Mouse (Mus musculus): ENCODE results near the gene 3110082I17Rik.
A peak's percentile ranks its signal among the peaks of the same experiment; 100 is the strongest.

Gene 3110082I17Rik

DNA sequence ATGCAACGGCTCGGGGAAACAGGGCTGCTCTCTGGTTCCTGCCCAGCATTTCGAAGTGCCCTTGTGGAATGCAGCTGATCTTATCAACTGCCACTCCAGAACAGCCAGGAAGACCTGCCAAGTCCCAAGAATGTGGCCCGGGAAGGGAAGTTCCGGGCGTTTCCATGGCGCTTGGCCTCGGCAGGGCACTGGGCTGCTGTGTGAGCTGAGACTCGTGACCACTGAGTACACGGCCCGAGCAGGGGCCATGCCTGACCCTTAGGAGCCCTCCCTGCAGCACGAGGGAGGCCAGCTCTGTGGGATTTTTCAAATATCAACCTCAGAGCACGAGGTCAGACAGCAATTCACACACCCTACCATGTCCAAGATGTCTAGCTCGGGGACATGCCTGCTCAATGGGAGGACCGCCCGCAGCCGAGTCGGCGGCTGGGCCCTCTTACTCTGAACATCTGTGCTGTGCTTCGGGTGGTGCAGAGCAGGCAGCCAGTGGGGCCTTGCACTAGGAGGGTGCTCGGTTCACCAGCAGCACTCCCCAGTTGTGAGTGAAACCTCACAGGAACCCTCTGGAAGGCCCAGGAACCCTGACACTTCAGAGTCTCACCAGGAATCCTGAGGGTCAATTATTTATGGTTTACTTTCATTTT is 81.2 kb downstream of the 3110082I17Rik start:
- DNase-seq (ENCODE audit: low read depth): peak; percentile 89

DNA sequence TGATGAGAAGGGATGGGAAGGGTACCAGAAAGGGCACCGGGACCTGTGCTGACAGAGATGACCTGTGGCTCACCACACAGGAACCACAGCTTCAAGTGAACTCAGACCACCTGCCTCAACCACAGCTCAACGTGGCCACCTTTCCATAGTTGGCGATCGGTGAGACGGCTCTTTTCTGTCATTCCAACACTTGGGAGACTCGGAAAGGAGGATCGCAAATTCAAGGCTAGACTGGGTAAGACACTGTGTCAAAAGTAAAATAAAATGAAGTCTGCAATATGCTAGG is 82.1 kb downstream of the 3110082I17Rik start:
- DNase-seq (ENCODE audit: low read depth): no peak

DNA sequence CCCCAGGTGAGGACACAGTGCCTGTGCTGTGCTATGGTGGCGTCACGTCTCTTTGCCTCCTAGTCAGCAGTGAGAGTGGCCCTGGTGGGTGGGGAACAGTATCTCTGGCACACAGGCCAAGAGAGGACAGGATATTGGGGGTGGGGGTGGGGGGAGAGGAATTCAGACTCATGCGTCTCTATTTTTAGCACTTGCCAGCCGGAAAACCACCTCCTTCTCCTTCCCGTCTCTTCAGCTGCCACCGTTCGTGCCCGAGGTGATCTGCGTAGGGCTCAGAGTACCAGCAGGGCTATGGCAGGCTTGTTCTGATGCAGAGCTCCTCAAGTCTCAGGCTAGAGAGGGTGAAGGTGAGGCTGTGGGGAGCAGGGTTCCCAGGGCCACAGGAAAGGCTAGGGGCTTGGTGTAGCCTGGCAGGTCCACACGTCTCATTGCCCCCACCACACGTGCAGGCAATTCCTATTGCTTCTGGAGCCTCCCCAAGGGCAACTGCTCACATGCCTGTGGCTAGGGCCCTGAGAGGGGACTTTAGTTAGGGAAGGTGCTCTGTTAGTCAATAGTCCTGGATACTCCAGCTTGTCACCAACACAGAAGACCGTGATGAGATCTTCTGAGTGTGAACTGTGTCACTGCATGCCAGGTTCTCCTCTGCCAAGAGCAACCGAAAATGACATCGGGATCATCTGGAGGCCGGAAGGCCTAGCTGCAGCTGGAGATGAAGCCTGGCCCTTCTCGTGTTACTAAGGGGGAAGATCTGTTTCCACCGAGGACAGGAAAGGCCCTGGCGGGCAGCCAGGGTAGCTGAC is 82.7 kb downstream of the 3110082I17Rik start, which contains the start of gene Gpr146:
Gpr146 (plus strand) TSS at position 230 of the 803 bp plus-strand sequence.
- DNase-seq (ENCODE audit: low read depth): no peak

DNA sequence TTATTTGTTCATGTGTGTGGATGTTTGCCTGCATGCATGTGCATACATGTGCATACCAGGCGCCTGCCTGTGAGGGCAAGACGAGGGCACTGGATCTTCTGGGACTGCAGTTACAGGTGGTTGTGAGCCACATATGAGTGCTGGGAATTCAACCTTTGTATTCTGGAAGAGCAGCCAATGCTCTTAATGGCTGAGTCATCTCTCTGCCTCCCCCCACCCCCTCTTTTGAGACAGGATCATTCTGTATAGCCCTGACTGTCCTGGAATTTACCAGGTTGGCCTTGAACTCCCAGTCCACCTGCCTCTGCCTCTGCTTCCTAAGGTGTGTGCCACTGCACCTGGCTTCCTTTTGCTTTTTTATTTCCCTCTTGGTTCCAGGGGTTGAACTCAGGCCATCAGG is 85.5 kb downstream of the 3110082I17Rik start:
- no peak for DNase-seq (ENCODE audit: low read depth)

DNA sequence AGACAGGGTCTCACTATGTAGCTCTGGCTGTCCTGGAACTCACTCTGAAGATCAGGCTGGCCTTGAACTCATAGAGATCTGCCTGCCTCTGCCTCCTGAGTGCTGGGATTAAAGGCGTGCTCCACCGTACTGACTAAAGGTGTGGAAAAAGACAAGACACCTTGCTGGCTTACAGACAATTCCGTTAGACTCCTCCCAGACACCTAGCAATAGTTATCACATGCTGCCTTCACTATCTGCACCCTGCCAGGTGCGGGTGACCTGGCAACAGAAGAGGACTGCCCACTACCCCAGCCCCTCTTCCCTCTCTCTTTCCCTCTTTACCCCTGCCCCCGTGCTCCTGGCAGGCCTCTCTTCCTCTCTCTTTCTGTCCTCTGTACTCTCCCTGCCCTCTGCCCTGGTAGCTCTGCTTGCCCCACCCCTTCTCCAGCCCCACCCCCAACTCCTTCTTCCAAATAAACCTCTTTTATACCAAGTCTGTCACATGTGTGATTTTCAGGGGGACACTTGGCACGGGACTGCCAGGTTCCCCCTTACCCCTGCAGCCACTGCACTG is 86.4 kb downstream of the 3110082I17Rik start:
- DNase-seq (ENCODE audit: low read depth): no peak

DNA sequence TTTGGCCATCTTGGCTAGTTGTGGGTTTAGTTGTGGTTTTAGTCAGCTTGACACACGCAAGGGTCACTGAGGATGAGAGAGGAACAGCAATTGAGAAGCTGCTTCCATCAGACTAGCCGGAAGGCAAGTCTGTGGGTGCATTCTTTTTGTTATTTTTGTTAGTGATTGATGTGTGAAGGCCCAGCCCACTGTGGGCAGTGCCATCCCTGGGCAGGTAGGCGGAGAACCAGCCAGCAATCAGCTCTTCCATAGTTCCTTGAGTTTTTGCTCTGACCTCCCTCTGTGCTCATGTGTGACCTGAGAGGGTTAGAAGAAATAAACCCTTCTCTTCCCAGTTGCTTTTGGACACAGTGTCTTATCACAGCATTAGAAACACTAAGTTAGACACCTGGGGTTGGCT is 87.2 kb downstream of the 3110082I17Rik start:
- no peak for DNase-seq (ENCODE audit: low read depth)

DNA sequence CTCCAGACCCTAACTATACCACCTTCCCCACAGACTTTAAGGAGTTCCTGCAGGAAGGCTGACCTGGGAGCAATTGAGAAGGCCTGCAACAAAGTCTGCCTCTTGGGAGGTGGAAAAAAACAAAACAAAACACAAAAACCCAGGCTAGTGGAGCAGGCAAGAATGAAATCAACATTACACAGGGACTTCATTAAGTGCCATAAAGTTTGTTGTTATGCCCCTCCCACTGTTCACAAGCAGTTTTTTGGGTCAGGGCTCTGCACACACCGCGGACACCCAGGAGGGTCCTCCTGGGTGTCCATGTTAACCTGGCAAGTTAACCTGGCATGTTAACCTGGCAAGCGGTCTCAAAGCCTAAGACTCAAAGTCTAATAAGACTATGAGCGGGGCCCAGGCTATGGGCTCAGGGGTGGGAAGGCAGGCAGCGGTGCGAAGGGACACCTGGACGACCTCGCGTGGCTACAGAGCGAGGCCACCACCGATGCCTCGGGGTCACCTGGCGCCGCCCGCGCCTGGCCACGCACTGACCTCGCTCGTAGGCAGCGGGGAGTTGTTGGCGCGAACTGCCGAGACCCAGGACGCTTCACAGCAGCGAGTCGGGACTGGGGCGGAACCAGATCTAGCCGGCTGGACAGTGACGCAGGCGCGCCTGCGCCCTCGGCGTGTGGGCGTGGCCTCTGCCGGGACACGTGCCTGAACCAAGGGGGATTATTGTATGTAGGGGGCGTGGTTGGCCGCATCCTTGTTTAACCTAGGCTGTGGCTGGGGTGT is 88.5 kb downstream of the 3110082I17Rik start:
- peak; percentile 83 for DNase-seq (ENCODE audit: low read depth)

DNA sequence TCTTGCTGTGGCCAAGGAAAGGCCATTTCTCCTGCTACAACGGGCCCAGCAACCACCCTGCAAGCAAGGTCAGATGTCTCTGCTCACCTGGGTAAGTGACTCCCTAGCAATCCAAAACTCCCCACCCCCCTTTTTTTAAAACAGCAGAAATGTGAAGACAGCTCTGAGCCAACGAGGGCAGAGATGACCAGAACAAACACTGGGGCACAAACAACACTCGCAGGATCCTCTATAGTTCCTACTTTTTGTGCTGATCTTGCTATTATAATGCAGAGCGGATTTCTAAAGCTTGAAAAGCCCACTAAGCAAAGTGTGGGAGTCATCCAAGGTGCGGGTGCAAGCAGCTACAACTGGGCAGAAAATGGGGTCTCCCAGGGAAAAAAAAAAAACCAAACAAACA is 89.2 kb downstream of the 3110082I17Rik start:
- DNase-seq (ENCODE audit: low read depth): no peak

DNA sequence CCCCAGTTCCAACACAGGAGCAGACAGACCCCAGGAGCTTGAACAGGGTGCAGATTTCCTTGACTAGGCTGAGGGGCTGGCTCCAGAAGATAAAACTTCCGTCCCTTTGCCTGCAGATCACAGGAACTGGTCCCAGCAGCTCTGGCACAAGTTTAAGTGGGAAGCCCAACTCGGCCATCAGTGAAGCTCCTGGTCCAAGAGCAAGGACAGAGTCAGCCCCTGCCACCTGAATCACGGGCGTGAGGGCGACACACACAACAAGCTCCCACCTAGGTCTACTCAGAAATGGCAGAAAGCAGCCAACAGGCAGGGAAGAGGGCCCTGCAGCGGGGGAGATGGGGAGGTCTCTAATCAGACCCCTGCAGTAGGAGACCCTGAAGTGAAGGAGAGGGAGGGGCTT is 90.0 kb downstream of the 3110082I17Rik start:
- no peak for DNase-seq (ENCODE audit: low read depth)

DNA sequence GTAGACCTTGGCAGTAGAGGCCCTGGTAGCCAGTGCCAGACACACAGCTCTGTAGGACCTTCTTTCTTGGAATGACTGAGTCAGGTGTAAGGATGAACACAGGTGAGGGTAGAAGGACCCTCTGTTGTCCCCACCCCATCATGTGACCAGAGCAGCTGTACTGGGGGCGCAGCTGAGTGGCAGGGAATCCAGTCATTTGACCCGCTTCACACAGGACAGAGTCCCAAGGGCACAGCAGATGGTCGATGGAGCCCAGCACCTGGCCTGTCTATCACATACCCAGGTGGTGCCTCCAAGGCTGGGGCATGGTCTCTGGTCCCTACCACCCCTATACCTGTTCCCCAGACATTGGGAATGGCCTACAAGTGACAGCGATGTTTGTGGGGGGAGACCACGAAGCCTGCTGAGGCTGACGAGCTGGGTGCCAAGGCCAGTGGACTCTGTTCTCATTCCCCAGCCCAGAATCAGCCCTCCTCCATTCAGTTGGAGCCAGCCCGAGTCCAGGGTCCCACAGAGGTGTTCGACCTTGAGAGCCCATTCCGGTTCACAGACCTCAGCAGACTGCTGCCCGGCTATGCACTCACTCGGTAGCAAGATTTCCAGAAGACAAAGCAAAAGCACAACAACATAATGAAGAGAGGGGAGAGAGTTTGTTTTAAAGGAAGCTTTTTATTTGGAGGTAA is 91.5 kb downstream of the 3110082I17Rik start:
- DNase-seq (ENCODE audit: low read depth): no peak

DNA sequence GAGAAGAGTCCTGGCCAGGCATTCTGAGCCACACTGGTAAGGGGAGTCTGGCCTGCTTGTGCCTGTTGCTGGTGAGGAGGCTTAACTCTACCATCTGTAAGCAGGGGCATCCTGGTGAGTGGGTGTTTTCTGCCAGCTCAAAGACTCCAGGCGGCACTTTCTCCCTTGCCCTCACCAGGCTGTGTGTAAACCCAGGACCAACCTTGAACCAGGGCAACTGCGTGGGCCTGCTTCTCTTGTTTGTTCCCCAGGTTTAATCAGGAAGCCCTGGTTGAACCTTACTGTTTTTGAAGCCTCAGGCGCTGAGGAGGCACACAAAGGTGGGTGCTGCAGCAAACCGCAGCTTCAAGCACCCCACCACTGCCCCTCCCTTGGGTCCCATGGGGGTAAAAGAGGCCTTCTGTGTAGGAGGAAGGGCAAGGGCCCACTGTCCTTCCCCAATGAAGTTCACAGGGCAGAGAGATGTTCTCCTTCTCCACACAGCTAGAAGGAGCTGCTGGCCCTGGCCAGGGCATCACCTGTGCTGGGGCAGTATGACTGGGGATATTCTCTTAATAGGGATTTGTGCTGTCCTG is 92.4 kb downstream of the 3110082I17Rik start:
- no peak for DNase-seq (ENCODE audit: low read depth)

DNA sequence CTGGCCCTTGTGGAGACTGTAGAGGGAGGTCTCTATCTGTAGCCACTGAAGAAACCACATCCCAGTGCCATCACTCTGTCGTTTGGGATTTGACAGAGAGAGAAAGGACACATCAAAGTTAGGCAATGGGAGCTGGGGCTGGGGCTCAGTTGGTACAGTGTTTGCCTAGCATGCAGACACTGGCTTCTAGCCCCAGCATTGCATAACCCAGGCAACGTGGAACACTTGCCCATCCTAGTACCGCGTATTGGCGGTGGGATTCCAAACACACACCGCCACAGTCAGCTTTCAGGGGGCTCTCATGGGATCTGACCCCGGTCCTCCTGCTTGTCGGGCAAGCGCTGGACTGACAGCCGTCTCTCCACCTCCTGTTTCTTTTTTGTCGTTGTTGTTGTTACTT is 93.8 kb downstream of the 3110082I17Rik start:
- DNase-seq (ENCODE audit: low read depth): no peak

DNA sequence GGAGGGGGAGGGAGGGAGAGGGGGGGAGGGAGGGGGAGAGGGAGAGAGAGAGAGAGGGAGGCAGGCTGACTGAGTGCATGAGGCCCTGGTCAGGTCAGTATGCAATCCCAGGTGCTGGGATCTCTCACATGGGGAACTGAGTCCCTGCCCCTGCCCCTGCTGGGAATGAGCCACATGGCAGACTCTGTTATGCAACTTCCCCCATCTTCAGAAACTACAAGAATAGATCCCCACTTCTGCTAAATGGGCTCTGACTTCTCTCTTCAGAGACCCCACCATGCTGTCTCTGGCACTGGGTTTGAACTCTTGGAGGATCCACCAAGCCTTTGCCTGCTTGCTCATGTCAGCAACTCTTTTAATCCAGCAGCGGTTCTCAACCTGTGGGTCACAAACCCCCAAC is 94.5 kb downstream of the 3110082I17Rik start:
- no peak for DNase-seq (ENCODE audit: low read depth)

DNA sequence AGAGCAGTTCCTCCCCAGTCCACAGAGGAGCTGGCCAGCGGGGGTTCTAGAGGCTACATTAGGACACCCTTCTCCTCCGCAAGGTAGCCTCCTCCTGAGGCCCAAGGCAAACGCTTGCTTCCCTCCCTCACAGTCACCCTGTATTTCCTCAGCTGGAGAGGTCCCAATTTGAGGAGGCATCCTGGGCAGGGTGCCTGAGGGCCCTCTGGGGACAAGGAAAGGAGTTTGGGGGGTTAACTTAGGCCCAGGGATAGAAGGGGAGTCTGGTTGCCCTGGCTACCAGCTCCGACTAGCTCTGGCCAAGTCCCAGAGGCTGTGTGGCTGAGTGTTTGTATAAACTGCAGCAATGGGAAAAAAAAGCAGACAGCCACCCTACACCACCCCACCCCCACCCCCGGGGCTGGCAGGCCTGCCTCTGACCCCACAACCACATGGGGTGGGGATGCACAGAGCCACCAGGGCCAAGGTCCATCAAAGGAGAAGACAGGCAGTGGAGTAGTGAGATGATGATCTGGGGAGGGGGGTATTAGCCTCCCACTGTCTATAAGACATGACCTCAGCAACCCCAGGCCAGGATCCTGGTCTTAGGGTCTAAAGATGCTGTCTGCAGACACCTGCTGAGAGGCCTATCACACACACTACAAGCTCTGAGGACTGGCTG is 95.3 kb downstream of the 3110082I17Rik start:
- no peak for DNase-seq (ENCODE audit: low read depth)

DNA sequence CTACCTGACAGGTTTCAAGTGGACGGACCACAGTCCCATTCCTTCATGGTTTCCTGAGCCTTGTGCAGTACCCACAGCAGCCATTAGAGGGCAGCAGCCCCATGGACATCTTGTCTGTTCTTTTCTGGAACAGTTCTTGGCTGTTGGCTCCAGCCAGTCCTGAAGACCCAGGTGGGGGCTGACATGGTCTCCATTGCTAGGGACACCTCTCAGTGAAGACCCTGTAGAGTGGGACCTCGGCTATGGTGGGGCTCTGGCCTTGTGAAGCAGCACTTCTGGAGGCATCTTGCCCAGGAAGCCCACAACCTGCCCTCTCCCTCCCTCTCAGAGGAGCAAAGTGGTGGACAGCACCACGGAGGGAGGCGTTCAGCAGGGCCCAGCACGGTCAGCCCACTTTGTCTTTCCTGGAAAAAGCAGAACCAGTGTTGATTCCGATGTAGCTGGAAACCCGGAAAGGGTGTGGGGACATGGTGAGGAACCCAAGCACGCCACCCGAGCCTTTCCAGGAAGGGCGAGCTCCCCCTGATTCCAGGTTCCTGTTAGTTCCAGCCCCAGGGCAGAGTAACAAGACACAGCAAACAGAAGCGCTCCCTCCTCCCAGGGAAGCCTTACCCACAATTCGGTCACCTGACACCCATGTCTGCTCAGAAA is 95.9 kb downstream of the 3110082I17Rik start:
- no peak for DNase-seq (ENCODE audit: low read depth)

DNA sequence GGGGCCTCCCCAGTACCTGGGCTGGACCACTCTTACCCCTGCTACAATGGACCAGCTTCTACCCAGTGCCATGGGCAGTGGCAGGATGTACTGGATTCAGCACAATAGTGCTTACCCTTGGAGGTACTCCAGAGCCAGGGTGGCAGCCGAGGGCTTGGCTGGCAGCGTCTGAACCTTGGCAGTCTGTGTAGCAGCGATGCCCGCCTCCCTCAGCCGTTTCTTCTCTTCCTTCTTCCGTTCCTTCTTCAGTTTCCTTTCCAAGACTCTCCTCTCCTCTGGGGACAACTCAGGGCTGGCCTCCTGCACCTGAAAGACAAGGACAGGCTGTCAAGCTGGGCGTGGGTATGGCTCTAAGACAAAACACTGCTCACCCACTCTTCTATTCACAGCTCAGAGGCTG is 96.5 kb downstream of the 3110082I17Rik start:
- no peak for DNase-seq (ENCODE audit: low read depth)

DNA sequence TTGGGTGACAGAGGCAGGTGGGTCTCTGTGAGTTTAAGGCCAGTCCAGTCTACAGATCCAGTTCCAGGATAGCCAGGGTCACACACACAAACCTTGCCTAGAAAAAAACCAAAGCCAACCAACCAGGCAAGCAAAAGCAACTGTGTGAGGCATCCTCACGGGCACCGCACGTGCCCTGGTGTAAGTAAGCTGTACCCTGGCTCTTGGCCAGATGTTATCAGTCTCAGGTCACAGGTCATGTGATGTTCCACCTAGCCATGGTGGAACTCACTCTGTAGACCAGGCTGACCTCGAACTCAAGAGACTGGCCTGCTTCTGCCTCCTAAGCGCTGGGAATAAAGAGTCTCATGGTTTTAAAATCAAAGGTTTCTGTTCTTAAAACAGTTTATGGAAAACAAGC is 101.1 kb downstream of the 3110082I17Rik start:
- DNase-seq (ENCODE audit: low read depth): no peak

DNA sequence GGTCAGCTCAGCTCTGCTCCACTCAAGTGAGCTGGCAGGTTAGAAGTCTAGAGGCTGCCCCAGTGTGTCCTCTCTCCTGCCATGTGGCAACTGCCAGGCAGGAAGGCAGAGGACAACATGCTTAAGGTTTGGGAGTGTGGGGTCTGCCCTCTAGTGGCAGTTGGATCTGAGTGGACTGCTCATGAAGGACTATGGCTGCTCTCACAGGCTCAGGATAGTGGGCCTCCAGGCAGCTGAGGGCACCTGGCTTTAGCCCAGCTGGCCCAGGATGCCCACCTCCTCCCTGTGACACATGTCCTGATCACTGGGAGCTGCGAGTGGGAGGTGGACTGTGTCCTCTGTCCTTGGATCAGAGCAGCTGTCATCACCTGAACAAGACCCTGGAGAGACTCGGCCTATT is 101.7 kb downstream of the 3110082I17Rik start:
- DNase-seq (ENCODE audit: low read depth): no peak

DNA sequence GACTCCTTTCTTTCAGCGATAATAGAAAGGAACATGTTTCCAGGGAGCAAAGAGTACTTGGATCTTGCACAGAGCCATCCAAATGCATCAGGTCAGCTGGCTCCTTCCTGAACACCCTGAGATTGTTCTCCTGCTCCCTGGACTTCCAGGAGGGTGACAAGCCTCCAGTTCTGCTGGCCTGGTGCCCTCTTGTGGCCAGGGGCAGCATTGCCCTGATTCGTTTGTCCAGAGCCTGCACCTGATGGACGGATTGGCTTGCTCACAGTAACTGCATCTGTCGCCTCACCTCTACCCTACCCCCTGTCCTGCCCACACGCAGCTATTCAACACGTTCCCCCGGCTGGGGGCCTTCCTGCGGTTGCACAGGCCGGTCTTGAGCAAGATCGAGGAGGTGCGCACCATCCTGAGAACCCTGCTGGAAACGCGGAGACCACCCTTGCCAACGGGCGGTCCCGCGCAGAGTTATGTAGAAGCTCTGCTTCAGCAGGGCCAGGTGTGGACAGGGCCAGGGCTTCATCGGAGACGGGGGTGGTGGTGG is 105.0 kb downstream of the 3110082I17Rik start:
- DNase-seq (ENCODE audit: low read depth): no peak

DNA sequence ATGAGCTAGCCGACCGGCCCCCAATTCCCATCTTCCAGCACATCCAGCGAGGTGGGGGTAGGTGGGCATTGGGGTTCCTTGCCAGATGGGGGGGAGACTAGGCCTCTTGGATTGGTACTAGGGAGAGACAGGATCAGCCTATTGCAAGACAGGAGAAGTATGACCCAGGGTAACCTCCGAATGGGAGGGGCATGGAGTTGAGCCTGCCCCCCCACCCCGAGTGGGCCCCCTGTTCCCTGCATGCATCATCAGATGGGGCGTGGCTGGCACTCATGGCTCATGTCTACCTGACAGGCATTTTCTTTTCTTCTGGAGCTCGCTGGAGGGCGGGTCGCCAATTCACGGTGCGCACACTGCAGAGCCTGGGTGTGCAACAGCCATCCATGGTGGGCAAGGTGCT is 106.4 kb downstream of the 3110082I17Rik start:
- no peak for DNase-seq (ENCODE audit: low read depth)

Data from fibroblast of lung, adult 2 months (primary cell).